Mouse (Mus musculus) kidney, adult 9 months (tissue): ENCODE data around the gene Lcn12.

ENCODE experiments used
- DNase-seq: peaks from one replicate; pipeline ENCODE4 v3.0.0; 2022

The Lcn12 gene

DNA sequence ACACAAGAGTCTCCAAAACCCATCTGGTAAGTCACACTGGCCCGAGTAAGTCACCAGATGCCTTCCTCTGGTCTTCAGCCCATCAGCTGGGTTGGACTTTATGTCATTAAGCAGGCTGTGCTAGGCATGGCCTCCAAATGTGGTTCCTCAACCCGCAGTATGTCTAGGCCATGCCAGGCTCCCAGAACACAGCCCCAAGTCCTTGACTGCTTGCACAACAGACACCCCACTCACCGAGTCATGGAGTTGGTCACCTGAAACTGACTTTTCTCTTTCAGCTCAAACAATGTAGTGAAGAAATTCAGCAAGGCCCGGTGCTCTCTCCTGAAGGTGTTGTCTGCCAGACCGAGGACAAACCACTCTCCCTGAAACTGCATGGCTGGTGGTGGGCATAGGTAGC lies 723 bp downstream of the Lcn12 start:
- no peak for DNase-seq

DNA sequence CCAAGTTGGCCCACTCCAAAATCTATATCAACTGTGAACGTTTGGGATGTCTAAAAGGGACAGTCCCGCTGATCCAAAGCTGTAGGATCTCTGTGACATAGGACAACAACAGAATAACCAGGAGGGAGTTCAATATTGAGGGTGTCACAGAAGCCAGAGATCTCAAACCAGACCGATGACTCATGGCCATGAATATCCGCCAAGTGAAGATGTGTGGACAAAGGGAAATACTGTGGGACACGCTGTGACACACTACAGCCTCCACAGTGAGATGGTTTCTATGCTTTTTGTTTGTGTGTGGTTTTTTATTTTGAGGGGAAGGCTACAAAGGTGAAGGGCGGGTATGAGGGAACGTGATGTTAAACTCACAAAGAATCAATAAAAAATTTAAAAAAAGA lies 5.0 kb downstream of the Lcn12 start:
- no peak for DNase-seq

DNA sequence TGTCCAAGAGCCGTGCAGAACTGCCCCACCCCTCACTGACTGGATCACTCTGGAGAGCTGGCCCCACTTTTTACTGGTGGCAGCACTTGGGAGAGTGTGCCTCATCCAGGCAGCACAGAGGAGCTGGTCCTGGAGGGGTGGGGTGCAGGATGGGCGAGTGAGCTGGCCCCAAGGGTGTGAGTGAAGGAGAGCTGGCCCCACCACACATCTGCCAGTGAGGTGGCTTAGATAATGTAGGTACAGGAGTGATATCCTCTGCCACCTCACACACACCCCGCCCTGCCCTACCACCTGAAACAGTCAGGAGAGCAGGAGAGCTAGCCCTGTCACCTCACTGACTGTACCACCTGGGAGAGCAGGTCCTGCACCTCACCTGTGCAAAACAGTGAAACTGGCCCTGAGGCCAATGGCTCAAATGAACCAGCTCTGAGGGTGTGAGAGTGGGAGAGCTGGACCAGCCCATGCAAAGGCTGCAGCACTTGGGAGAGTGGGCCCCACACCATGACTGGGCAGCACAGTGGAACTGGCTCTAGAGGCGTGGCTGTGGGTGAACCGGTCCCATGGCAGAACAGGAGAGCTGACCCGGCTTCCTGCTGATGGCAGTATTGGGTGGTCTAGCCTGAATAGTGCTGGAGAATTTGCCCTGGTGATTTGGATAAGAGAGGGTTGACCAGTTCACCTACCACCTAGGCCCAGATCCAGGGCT lies 5.6 kb downstream of the Lcn12 start:
- no peak for DNase-seq

DNA sequence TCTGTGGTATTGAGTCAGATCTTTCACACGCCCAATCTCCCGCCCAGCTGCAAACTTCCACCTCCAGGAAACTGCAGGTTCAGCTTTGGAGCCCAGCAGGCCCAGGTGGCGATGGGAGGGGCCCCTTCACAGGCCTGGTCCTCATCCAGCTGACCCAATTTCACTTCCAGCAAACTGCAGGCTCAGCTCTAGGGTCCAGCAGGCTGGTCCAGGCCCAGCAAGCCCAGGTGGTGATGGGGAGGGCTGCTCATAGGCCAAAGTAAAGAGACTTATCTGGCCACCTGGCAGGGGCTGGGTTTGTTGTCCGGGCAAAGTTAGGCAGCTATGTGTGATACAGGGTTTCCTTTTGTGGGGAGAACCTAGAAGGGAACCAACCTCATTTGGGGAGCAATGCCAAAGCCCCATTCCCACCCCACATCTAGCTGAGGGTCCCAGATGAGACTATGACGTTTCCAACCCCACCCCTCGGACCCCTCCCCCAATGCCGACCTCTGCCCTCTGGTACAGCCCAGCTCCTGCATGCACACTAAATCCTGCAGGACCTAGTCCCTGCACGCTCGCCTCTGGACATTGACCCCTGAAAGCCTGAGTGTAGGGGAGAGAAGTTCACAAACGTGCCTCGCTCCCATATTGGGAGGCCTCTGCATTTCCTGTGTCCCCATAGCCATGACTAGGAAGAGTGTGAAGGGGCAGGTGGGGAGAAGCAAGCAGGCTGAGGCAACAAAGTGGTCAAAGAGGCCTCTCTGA lies 8.6 kb downstream of the Lcn12 start:
- peak; percentile 74 for DNase-seq

DNA sequence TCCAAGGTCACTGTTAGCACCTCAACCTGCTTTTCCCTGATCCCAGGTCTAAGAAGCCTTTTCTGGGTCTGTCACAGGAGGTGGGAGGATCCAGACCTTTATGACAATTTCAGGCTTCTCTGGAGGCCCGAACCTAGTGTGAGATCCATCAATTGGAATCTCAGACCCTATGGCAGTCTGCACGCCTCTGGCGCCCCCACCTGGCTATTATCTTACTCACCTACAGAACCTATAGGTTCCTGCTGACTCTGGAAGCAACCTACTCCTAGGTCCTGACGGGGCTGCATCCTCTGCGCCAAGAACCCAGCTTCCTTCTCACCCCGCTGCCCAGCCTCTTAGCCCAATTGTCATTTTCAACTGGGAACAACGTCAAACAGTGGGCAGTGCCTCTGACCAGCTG lies 10.7 kb downstream of the Lcn12 start:
- DNase-seq: peak; percentile 51

DNA sequence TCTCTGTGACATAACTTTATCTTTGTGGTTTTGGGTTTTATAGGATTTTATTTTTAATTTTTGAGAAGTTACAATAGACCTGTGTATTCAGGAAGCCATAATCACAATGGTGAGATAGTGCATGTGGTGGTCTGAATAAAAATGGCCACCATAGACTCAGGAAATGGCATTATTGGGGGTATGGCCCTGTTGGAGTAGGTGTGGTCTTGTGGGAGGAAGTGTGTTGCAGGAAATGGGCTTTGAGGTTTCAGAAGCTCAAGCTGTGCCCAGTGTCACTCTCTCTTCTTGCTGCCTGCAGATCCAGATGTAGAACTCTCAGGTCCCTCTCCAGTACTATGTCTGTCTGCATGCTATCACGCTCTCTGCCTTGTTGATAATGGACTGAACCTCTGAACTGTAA lies 13.2 kb downstream of the Lcn12 start:
- no peak for DNase-seq

DNA sequence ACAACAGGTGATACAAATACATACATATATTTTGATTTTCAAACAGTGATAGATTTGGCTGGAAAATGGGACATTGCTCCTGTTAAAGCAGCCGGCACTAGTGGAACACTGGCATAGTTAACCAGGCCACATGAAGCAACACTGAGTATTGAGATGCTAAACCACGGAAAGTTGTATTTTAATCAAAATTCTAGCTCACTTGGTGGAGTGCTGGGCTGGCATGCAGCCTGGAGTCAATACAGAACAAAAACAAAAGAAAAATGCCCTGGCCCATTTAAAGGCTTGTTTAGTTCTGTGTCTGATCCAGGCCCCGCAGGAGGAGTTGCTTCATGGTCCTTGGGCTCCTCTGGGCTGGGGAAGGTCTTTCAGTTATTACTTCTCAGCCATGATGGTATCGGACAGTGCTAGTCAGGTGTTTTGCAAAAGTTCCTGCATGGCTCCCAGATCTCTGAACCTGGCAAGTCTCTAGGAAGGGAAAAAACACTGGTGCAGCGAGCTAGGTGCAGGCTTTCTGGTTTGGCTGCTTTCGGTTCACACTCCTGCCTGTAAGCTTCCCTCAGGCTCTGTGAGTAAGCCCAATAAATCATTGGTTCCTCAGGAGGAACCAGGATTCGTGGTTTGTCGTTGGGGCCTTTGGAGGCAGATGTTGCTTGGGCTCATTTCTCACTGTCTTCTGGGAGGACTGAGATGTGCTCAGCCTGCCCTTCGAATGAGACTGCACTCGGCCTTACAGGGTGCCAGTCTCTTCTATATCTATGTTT lies 14.0 kb downstream of the Lcn12 start:
- DNase-seq: no peak

DNA sequence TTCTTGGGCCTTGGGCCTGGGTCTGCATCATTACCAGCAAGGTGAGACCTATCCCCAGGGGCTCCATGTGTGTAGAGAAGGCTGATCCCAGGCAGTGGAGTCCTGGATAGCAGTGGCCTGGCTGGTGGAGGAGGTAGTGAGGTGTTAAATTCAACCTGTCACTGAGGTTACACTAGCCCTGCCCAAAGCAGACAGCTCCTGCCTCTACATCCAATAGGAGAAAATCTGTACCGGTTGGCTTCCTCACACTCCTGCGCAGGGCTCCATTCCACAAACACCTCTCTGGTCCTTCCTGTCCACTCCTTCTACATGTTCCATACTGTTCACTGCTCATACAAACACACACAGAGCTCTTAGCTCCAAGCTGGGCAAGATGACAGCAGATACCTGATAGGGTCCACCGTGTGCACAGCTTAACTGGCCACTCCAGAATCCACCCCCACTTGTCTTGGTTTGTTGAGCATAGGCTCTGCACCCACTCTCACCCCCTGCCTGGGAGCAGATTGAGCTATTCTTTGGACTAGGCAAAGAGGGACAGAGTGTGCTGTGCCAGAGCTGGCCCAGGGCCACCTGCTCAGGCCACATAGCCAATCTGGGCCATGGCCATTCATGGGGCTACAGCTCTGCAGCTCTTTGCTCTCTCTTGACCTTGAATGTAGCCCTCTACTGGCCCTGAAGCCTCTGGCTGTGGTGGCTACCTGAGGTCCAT lies 15.6 kb downstream of the Lcn12 start:
- peak; percentile 72 for DNase-seq

DNA sequence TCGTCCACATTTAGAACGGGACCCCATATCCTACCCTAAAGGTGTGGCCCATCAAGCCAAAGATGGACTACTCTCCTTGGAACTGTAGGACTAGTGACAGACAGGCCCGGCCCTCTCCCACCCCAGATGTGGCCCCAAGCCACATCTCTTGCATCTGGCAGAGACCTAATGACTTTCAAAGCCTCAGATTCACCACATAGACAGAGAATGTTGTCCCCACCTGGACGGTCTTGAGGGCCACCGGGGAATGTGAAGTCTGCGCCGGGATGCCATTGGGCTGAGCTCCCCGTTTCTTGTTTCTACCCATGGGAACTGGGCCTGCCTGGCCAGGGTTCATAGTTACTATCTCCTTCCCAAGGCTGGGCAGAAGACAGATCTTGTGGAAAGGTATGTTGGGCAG lies 16.2 kb downstream of the Lcn12 start:
- DNase-seq: no peak

DNA sequence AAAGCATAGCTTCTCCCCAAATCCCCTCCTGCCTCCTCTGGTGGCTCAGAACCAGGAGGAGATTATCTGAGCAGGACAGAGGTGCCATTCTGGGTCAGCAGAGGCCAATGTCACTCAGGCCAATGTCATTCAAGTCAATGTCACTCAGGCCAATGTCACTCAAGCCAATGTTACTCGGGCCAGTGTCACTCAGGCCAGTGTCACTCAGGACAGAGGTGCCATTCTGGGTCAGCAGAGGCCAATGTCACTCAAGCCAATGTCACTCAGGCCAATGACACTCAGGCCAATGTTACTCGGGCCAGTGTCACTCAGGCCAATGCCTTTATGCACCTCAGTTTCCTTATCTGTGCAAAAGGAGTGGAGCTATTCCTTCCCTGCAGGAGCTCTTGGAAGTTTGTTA lies 21.2 kb downstream of the Lcn12 start:
- no peak for DNase-seq

DNA sequence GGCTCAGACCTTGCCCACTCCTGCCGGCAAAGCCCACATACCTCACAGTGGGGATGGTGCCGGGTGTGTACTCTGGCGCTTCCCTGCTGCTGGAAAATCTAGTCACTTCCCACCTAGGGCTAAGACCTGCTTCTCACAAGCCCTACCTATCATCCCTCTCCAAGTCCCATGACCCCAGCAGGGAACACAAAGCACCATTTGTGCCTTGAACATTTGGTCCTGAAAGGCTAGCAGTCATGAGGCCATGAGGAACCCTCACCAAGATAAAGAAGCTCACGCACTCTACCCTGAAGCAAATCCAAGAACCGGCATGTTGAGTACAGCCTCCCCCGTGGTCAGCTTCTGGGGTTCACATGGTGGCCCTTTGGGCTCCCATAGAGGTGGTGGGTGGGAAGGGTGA lies 23.7 kb downstream of the Lcn12 start, which contains the start of gene Ptgds:
TSS of gene Ptgds (minus strand) at position 78 of the 400 bp plus-strand sequence.
- DNase-seq: no peak

DNA sequence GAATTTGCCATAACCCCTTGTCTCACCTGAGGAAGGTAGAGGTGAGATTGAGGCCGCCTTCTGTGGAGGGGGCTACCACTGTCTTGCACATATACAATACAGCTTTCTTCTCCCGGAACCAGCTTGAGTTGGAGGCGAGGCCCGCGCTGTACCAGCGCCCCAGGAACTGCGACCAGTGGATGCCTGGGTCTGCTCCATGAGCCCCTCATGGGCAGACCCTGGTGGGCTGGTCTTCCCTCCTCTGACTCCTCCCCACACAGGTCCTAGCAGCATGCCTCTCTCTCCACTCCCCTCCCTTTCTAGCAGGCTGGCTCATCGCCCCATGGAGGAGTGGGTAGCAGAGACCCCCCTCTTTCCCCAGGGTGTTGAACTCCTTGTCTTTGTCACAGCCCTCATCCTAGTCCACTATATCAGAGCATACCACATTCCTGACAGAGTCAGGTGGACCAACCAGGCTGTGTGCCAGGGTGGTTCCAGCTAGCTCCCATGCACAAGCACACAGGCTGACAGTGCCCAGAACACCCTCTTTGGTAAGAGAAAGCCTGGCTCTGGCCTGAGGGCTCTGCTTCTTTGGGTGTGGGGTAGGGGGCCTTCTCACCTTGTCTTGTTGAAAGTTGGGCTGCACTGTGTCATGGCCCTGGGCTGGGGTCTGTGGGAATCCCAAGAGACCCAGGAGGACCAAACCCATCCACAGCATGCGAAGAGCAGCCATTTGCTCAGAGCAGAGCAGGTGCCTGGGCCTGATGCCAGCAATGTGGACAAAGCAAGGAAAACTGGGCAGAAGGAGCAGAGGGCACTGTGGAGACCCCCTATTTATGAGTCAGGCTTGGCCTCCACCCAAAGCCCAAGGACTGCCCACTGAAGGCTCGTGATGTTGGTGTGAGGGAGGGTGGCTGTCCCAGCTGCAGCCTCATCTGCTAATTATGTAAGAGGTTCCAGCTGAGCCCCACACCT lies 24.5 kb downstream of the Lcn12 start:
- peak; percentile 50 for DNase-seq

DNA sequence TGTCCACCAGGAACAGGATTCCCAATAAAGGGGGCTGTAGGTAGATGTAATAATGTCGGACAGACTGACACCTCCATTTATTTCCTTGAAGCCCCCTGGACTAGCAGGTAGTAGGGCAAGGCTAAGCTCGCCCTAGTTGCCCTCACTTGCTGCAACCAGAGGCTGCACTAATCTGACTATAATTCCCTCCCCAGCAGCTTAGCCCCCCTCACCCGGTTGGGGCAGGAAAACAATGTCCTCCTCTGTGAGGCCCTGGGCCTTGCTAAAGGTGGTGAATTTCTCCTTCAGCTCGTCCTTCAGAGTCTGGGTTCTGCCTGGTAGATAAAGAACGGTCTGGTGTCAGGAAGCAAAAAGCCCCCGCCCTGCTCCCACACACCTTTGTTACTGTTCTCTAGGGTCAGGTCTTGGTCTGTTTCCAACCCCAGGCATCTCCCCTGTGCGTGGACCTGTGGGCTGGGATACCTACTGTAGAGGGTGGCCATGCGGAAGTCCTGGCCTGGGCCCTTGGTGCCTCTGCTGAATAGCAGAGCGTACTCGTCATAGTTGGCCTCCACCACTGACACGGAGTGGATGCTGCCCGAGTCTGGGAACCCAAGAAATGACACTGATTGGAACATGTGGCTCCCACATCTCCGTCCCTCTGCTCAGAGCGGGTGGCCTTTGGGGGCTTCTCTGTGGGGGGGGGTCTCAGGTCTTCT lies 26.0 kb downstream of the Lcn12 start:
- DNase-seq: no peak

DNA sequence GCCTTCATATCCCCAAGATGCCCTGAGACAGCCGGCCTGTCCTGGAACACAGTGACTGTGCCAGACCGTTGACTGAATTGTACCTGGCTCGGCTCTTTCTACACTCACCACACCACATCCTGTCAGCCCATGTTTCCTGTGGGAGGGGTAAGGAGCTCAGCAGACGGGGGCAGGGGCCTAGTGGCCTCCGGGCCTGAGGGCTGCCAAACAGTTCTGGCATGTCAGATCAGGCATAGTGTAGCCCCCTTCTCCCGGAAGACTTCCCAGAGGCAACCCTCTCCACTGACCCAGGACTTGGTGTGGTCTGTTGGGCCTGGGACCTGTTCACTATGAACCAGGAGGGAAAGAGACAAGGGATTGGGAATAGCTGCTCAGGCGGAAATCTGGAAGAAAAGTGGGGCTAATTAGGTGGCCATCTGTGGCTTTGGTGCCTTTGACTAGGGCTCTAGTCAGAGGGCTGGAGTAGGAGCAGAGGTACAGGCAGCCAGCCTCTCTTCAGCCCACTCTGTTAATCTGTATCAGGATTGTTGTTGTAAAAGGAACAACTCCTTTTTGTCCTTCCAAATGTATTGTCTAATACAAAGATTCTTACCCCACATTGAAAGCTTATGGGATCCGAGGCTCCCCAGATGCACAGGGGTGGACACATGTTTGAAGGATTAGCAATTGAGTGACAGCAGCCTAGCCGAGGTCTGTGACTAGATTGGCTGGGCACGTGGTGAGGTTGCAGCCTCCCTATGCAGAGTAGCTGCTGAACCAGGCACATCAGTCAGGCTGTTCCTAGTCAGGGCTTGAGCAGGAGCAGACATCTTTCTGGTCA lies 27.7 kb downstream of the Lcn12 start:
- DNase-seq: no peak

DNA sequence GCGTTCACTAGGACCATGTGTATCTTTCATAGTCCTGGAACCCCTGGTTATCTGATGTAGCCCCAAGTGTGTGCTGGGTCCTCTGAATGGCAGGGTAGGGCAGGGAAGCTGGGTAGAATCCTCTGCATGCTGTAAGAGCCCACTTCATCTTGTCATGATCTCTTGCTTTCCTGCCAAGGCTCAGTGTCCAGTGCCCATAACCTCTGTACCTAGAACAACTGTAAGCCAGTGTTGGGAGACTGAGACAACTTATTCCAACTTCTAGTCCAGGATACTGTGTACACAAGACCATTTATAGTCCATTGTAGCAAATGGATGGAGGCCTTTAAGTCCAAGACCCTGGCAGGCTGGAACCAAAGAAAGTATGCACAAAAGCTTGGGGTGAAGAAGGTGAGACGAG lies 28.5 kb downstream of the Lcn12 start:
- no peak for DNase-seq

DNA sequence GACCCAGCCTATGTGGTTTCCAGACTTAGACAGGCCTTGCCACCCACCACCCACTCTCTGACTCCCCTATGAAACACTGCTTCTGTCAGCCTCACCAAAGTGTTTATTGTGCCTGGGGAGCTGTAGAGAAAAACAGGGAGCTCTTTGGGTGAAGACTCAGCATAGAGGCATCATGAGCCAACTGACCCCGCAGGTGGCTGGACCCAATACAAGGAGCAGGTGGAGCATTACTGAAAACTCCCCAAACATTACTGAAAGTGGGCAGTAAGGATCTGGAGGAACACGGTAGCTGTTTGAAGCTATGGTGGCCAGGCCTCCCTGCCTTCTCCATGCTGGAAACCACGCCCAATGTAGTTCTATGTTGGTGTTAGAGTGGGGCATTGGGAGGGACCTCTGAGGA lies 30.1 kb downstream of the Lcn12 start:
- DNase-seq: no peak

DNA sequence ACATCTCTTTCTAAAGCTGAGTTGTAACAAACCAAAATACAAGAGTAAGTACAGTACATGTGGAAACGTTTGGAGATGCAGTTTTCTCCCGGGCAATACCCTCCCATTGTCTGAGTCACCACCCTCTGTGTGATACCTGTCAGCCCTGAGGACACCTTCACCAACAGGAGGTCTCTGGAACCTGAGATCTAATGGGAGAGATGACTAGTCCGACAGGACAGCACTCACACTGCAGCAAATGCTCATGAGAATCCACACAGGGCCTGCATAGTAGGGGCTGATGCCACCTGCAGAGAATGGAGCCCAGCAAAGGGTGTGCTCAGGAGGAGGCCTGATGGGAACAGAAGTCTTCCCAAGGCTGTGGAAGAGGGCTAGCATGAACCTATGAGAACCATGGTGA lies 32.3 kb downstream of the Lcn12 start:
- DNase-seq: no peak

DNA sequence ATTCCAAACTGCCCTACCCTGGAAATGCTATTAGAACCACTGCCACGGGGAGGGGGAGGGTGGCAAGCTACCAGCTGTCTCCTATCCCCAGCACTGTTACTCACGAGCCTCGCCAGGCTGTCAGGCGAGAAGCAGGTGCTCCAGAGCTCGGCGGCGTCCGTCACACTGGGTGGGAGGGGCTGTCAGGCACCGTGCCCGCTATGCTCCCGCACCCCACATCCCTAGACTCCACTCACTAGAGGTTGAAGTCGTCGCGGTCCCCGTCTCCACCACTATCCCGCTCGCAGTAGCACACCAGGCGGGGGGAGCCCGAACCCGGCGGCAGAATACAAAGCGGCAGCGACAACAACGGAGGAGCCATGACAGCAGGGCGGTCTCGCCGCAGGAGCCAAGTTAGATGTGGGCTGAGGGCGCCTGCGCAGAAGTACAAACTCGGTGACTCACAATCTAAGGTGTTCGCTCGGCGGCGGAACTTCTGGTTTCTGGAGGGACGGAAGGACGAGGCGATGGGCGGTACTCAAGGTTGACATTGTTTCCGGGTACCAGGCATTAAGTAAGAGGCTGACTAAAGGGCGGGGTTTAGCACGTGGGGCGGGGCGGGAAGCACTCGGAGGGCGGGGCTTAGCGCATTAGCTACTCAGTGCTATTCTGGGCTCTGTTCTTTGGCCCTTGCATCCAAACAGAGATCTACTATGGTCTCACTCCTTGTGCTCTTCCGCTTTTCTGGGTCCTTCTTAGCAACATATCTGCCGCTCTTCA lies 33.0 kb downstream of the Lcn12 start, which contains the start of gene Paxx:
TSS of gene Paxx (minus strand) at position 544 of the 759 bp plus-strand sequence.
- DNase-seq: peak; percentile 98

DNA sequence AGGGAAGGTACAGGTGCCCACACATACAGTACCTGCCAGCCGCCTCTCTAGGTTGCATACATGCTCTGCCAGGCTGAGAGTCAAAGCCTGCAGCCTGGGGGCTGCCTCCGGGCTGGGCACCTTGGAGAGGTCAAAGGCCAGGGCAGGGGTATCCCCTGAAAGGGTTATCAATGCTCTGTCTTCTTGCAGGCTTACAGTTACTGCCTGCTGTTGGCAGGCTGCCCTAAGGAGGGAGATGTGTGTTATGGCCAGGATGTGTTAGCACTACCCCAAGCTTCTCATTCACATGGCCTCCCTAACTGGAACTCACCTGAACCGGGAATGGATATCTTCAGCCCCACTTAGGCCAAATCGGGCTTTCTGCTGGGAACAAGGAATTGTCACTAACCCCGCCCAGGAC lies 33.6 kb downstream of the Lcn12 start:
- no peak for DNase-seq

DNA sequence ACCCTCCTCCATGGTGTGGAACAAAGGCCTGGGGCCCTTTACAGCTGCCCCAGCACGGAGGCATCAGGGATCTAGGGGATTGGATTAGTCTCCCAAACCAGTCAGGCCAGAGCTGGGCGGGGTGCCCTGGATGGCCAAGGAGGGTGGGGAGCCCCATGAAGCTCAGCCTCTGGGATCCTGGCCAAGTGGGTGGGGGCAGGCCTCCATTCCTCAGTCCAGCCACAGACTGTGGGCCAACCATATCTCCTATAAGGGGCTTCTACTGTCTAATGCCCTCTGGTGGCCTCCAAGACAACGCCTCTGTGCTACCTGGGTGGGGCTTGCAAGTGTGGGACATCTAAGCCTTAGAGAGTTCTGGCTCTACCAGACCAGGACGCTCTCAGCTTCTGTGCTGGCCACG lies 34.8 kb downstream of the Lcn12 start:
- no peak for DNase-seq
